Mouse (Mus musculus): ENCODE measurements around the gene Hrk. TPM values are rescaled to one million over a fixed set of nuclear protein-coding genes. Genes with fewer than 3 reads are reported as not detected.

The Hrk gene
- polyA plus RNA-seq, 1 experiment from 2014 or later = 0.10 TPM

- no peak for DNase-seq (ENCODE audit: low spot score)
Measured at GRCm38 (mm10) chr5:118214418-118215154, 50.1 kb downstream of the Hrk start.

- DNase-seq (ENCODE audit: low spot score) = no peak
Measured at GRCm38 (mm10) chr5:118217410-118217809, 53.0 kb downstream of the Hrk start.

GRCm38 (mm10) chr5:118223142-118223757 lies 58.8 kb downstream of the Hrk start:
- DNase-seq (ENCODE audit: low spot score) = no peak

DNA sequence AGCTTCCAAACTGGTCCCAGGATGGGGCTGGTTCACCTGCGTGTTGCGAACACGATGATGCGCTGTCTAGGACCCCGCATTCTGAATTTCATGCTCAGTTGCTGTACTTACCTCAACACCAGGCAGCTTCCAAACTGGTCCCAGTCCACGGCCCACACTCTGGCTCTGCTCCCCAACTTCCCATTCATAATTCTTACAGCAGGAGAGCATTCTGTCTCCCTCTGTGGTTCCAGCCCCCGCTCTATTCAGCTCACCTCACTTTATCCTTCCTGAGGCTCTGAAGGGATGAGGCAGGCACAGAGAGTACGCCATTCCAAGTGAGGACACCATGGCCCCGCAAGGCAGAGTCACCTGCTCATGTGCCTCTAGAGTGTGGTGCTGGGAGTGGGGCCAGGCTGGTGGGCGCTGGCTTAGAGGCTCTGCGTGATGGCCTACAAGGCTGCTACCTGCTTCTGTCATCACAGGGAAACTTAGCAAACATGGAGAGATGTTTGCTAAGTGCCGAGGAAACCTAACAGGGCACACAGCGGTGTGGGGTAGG lies 65.7 kb downstream of the Hrk start:
- no peak for DNase-seq (ENCODE audit: low spot score)

DNA sequence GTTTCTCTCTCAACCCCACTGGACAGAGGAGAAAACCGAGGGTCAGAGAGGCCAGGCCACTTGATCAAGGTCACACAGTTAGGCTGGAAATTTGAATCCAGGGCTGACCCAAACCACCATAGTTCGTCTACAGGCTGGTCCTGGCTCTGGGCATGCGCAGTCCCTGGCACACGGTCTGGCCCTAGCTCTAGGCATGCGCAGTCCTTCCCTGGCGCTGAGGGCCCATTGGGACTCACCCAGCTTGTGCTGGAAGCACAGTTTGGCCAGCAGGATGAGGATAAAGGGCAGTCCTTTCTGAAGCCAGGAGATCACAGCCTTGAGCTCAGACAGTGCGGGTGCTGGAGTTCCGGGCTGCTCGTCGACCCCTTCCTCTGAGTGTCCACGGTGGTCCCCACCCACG lies 72.4 kb downstream of the Hrk start:
- DNase-seq (ENCODE audit: low spot score) = no peak

Other genes with a start within 250 kb of the Hrk start
- gene Fbxo21, start 187.9 kb upstream of the Hrk start, polyA plus RNA-seq (2015; fragmentation: Nextera tagmentation; extraction: Ambion mirVana) = 28.1 and 28.2 TPM in 2 replicates
- 13.7 and 15.8 TPM in 2 replicates for gene Tesc, start 136.9 kb upstream of the Hrk start, polyA plus RNA-seq (2015; fragmentation: Nextera tagmentation; extraction: Ambion mirVana)
- gene Fbxw8, start 9.2 kb upstream of the Hrk start, polyA plus RNA-seq (2015; fragmentation: Nextera tagmentation; extraction: Ambion mirVana) = 8.1 TPM in 2 replicates
- 0.51 and 0.58 TPM in 2 replicates for gene Rnft2, start 80.5 kb downstream of the Hrk start, polyA plus RNA-seq (2015; fragmentation: Nextera tagmentation; extraction: Ambion mirVana)
- 4.2 and 4.7 TPM in 2 replicates for gene 2410131K14Rik, start 80.6 kb downstream of the Hrk start, polyA plus RNA-seq (2015; fragmentation: Nextera tagmentation; extraction: Ambion mirVana)